Mouse (Mus musculus): ENCODE measurements around the gene Dmrt1. TPM values are rescaled to one million over a fixed set of nuclear protein-coding genes. Genes with fewer than 3 reads are reported as not detected.

Gene Dmrt1
- polyA plus RNA-seq, 1 experiment = not detected

GRCm38 (mm10) chr19:25551053-25551452 is 45.6 kb downstream of the Dmrt1 start:
- no peak overlapping the region for H3K4me3 ChIP-seq (replicated peaks)
- no peak for TF ChIP-seq FLI1 (IDR thresholded peaks at IDR 0.05; ENCODE audit: low read length)
- TF ChIP-seq GATA1 (IDR thresholded peaks at IDR 0.05; ENCODE audit: borderline replicate concordance, low read length) = no peak
- no peaks in the 10 kb centered on the region; the same call in 1 of the 2 replicates for H3K4me1 ChIP-seq
- no peaks in the 10 kb centered on the region for H3K9me3 ChIP-seq
- H3K36me3 ChIP-seq (replicated peaks; ENCODE audit: low read length) = no peaks in the 10 kb centered on the region
- H3K27me3 ChIP-seq (replicated peaks) = peaks cover under 1% of the 10 kb centered on the region

- Histone ChIP-seq H3K36me3 (replicated peaks; ENCODE audit: low read length) (no peaks in the 10 kb centered on the region), H3K9me3 (peaks cover 24% of the 10 kb centered on the region), H3K4me1 (no peaks in the 10 kb centered on the region), H3K27me3 (replicated peaks) (no peaks in the 10 kb centered on the region), H3K4me3 (replicated peaks) (no peak overlapping the region)
- no peak for TF ChIP-seq GATA1 (IDR thresholded peaks at IDR 0.05; ENCODE audit: borderline replicate concordance, low read length)
- no peak for TF ChIP-seq FLI1 (IDR thresholded peaks at IDR 0.05; ENCODE audit: low read length)
Observed at GRCm38 (mm10) chr19:25564430-25564829, 59.0 kb downstream of the Dmrt1 start.

GRCm38 (mm10) chr19:25569778-25570177 is 64.4 kb downstream of the Dmrt1 start:
- Histone ChIP-seq H3K4me3 (replicated peaks) (no peak overlapping the region), H3K9me3 (0 out of 2 replicates have a peak, but pooled peaks cover under 1% of the 10 kb centered on the region), H3K27me3 (replicated peaks) (peaks cover 11% of the 10 kb centered on the region), H3K36me3 (replicated peaks; ENCODE audit: low read length) (no peaks in the 10 kb centered on the region), H3K4me1 (no peaks in the 10 kb centered on the region)
- TF ChIP-seq GATA1 (IDR thresholded peaks at IDR 0.05; ENCODE audit: borderline replicate concordance, low read length) = no peak
- no peak for TF ChIP-seq FLI1 (IDR thresholded peaks at IDR 0.05; ENCODE audit: low read length)

- H3K4me3 ChIP-seq (replicated peaks) = no peak overlapping the region
- no peaks in the 10 kb centered on the region for H3K4me1 ChIP-seq
- TF ChIP-seq GATA1 (IDR thresholded peaks at IDR 0.05; ENCODE audit: borderline replicate concordance, low read length) = no peak
- TF ChIP-seq FLI1 (IDR thresholded peaks at IDR 0.05; ENCODE audit: low read length) = no peak
- no peaks in the 10 kb centered on the region for H3K36me3 ChIP-seq (replicated peaks; ENCODE audit: low read length)
- H3K27me3 ChIP-seq (replicated peaks) = peaks cover 18% of the 10 kb centered on the region
- peaks cover 12% of the 10 kb centered on the region for H3K9me3 ChIP-seq
Observed at GRCm38 (mm10) chr19:25574431-25574830, 69.0 kb downstream of the Dmrt1 start.

GRCm38 (mm10) chr19:25574981-25575814 is 69.8 kb downstream of the Dmrt1 start:
- Histone ChIP-seq H3K27me3 (replicated peaks) (peaks cover 18% of the 10 kb centered on the region), H3K4me3 (replicated peaks) (no peak overlapping the region), H3K4me1 (no peaks in the 10 kb centered on the region), H3K9me3 (peaks cover 20% of the 10 kb centered on the region), H3K36me3 (replicated peaks; ENCODE audit: low read length) (no peaks in the 10 kb centered on the region)
- no peak for TF ChIP-seq FLI1 (IDR thresholded peaks at IDR 0.05; ENCODE audit: low read length)
- TF ChIP-seq GATA1 (IDR thresholded peaks at IDR 0.05; ENCODE audit: borderline replicate concordance, low read length) = no peak

GRCm38 (mm10) chr19:25578358-25578757 is 72.9 kb downstream of the Dmrt1 start:
- Histone ChIP-seq H3K27me3 (replicated peaks) (peaks cover 15% of the 10 kb centered on the region), H3K4me3 (replicated peaks) (no peak overlapping the region), H3K36me3 (replicated peaks; ENCODE audit: low read length) (no peaks in the 10 kb centered on the region), H3K9me3 (peaks cover 22% of the 10 kb centered on the region), H3K4me1 (no peaks in the 10 kb centered on the region)
- TF ChIP-seq FLI1 (IDR thresholded peaks at IDR 0.05; ENCODE audit: low read length) (no peak), GATA1 (IDR thresholded peaks at IDR 0.05; ENCODE audit: borderline replicate concordance, low read length) (no peak)

GRCm38 (mm10) chr19:25579440-25579839 is 74.0 kb downstream of the Dmrt1 start:
- no peaks in the 10 kb centered on the region for H3K36me3 ChIP-seq (replicated peaks; ENCODE audit: low read length)
- no peaks in the 10 kb centered on the region for H3K4me1 ChIP-seq
- H3K4me3 ChIP-seq (replicated peaks) = no peak overlapping the region
- peaks cover 22% of the 10 kb centered on the region for H3K9me3 ChIP-seq
- TF ChIP-seq GATA1 (IDR thresholded peaks at IDR 0.05; ENCODE audit: borderline replicate concordance, low read length) = no peak
- no peak for TF ChIP-seq FLI1 (IDR thresholded peaks at IDR 0.05; ENCODE audit: low read length)
- peaks cover 10% of the 10 kb centered on the region for H3K27me3 ChIP-seq (replicated peaks)

- H3K4me1 ChIP-seq = no peaks in the 10 kb centered on the region
- TF ChIP-seq FLI1 (IDR thresholded peaks at IDR 0.05; ENCODE audit: low read length) = no peak
- TF ChIP-seq GATA1 (IDR thresholded peaks at IDR 0.05; ENCODE audit: borderline replicate concordance, low read length) = no peak
- H3K27me3 ChIP-seq (replicated peaks) = peaks cover 39% of the 10 kb centered on the region
- H3K4me3 ChIP-seq (replicated peaks) = no peak overlapping the region
- H3K9me3 ChIP-seq = no peaks in the 10 kb centered on the region
- no peaks in the 10 kb centered on the region for H3K36me3 ChIP-seq (replicated peaks; ENCODE audit: low read length)
Observed at GRCm38 (mm10) chr19:25597717-25598232, 92.4 kb downstream of the Dmrt1 start.

GRCm38 (mm10) chr19:25598626-25599025 is 93.2 kb downstream of the Dmrt1 start:
- TF ChIP-seq FLI1 (IDR thresholded peaks at IDR 0.05; ENCODE audit: low read length) (no peak), GATA1 (IDR thresholded peaks at IDR 0.05; ENCODE audit: borderline replicate concordance, low read length) (no peak)
- H3K27me3 ChIP-seq (replicated peaks) = peaks cover 47% of the 10 kb centered on the region

GRCm38 (mm10) chr19:25601966-25602365 is 96.5 kb downstream of the Dmrt1 start:
- peaks cover 18% of the 10 kb centered on the region for H3K9me3 ChIP-seq

More at GRCm38 (mm10) chr19:25598626-25599025, 93.2 kb downstream of the Dmrt1 start:
- no peaks in the 10 kb centered on the region for H3K36me3 ChIP-seq (replicated peaks; ENCODE audit: low read length)
- H3K4me3 ChIP-seq (replicated peaks) = no peak overlapping the region
- H3K9me3 ChIP-seq = no peaks in the 10 kb centered on the region
- H3K4me1 ChIP-seq = no peaks in the 10 kb centered on the region

More at GRCm38 (mm10) chr19:25601966-25602365, 96.5 kb downstream of the Dmrt1 start:
- peaks cover 77% of the 10 kb centered on the region for H3K27me3 ChIP-seq (replicated peaks)
- no peak for TF ChIP-seq FLI1 (IDR thresholded peaks at IDR 0.05; ENCODE audit: low read length)
- no peak for TF ChIP-seq GATA1 (IDR thresholded peaks at IDR 0.05; ENCODE audit: borderline replicate concordance, low read length)
- no peak overlapping the region for H3K4me3 ChIP-seq (replicated peaks)
- peaks cover 15% of the 10 kb centered on the region for H3K4me1 ChIP-seq
- no peaks in the 10 kb centered on the region for H3K36me3 ChIP-seq (replicated peaks; ENCODE audit: low read length)
